Mouse (Mus musculus) G1E (cell line): ENCODE measurements around the gene Gm21921. TPM values are rescaled to one million over a fixed set of nuclear protein-coding genes. Genes with fewer than 3 reads are reported as not detected.
"Not testable (repeated sequence)": the region's sequence is repeated elsewhere in the genome, so short reads cannot be mapped to it uniquely, and the experiment has no call there.

Experiments used
- ATAC-seq: 2 replicates; pipeline ENCODE4 v1.8.0; 2016; ENCODE audit warnings: mild to moderate bottlenecking; ENCODE audit not compliant: insufficient number of reproducible peaks, poor library complexity, low FRiP score, severe bottlenecking; ENCODE audit errors: extremely low read depth
- DNase-seq: peaks from one replicate; pipeline ENCODE4 v3.0.0; 2012; ENCODE audit warnings: low spot score
- H3K27me3 ChIP-seq: 2 replicates; pipeline ENCODE4 v1.6.1; 2012; ENCODE audit warnings: mild to moderate bottlenecking, low read length, inconsistent platforms; ENCODE audit not compliant: insufficient read depth
- H3K36me3 ChIP-seq: replicated peaks from 2 replicates; pipeline ENCODE3; 2012; ENCODE audit warnings: mild to moderate bottlenecking, inconsistent platforms
- H3K4me1 ChIP-seq: 2 replicates; pipeline ENCODE4 v1.6.1; 2012; ENCODE audit warnings: low read depth, low read length, inconsistent platforms, mixed read lengths; ENCODE audit not compliant: insufficient read depth
- H3K4me3 ChIP-seq: 2 replicates; pipeline ENCODE4 v1.5.1; 2012; ENCODE audit warnings: low read depth, mild to moderate bottlenecking, inconsistent platforms, low read length, moderate library complexity, mixed read lengths
- H3K9me3 ChIP-seq: replicated peaks from 2 replicates; pipeline ENCODE4 v1.6.1; 2012; ENCODE audit warnings: inconsistent platforms
- polyA plus RNA-seq: library from polyadenylated mRNA; stranded (reverse); fragments of >175 nt; gene quantifications from 2 replicates; pipeline ENCODE4 v1.2.3, GENCODE M21; 2012
- total RNA-seq, 2 experiments: library from RNA; stranded (forward) in 1 of 2; stranded (reverse) in 1 of 2; fragments of 200-1000 nt in 1 of 2; fragments of >200 nt in 1 of 2; fragmentation: Nextera tagmentation in 1 of 2; gene quantifications; 2 replicates each; pipeline ENCODE4 v1.2.3; 2014 to 2017

Gm21921 gene
- not detected in 2 replicates for total RNA-seq (2014; fragmentation: Nextera tagmentation)
- total RNA-seq (2017) = not detected in 2 replicates
- not detected in 2 replicates for polyA plus RNA-seq

GRCm38 (mm10) chrY:24796143-24796542 is at the start of gene Gm21921:
Gene Gm21921, minus strand, starts transcription at chrY:24796243.
- H3K4me3 ChIP-seq, H3K27me3 ChIP-seq, DNase-seq, H3K9me3 ChIP-seq, H3K4me1 ChIP-seq, ATAC-seq, H3K36me3 ChIP-seq: not testable (repeated sequence)
